Mouse (Mus musculus): ENCODE measurements around the gene Tbc1d25. TPM values are rescaled to one million over a fixed set of nuclear protein-coding genes. Genes with fewer than 3 reads are reported as not detected.

Tbc1d25 gene
- 17.5 and 19.0 TPM in 2 replicates for polyA plus RNA-seq (2015; fragmentation: Nextera tagmentation; extraction: Ambion mirVana)

DNA sequence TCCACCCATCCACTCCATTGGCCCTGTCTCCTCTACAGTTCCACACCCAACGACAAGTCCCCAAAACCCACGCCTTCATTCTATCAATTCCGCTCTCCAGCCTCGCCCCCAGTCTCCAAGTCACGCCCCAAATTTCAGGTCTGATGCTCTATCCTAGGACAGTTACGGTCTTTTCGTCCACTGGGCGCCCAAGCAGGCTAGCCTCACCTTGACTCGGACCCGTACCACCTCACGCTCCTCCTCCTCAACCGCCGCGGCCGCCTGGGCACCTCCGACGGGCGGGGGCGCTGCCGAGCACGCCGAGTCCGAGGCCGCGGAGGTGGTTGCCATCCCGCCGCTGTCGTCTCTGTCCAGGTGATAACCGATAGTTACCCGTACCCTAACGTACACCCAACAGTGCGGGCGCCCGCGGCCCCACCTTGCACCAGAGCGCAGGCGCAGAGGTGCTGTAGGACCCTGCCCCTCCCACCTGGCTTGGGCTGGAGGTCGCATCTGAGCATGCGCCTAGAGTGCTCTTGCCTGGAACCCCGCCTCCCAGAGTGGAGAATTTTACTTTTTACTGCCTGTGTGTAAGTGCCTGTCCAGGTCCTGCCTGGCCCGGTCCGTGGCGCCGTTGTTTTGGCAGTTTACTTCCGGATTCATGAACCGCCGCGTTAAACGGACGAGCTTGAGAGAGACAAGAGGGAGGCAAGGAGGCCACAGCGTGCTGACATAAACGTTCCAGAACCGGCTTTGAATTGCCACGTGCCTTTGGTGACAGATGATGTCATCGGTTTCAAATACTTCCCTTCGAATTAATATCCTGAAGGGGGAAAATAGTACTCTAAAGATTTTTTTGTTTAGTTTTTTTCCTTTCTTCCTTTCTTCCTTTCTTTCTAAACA lies at the start of gene Tbc1d25:
Tbc1d25 (minus strand) TSS at position 678 of the 882 bp plus-strand sequence.
- ATAC-seq: peak; percentile 97
- no peaks in the 10 kb centered on the region for H3K27me3 ChIP-seq
- H3K9me3 ChIP-seq: no peaks in the 10 kb centered on the region
- H3K9ac ChIP-seq (replicated peaks): peak within 1 kb of the TSS; percentile 63
- H3K27ac ChIP-seq: no peak within 1 kb of the TSS; the same call in 1 of the 2 replicates
- H3K4me1 ChIP-seq (replicated peaks): peaks cover 7% of the 10 kb centered on the region
- H3K4me2 ChIP-seq (replicated peaks): peak within 1 kb of the TSS; percentile 54
- H3K36me3 ChIP-seq: peaks cover 2% of the 10 kb centered on the region; the same call in 1 of the 2 replicates
- peak within 1 kb of the TSS; percentile 59 for H3K4me3 ChIP-seq (replicated peaks)
- WGBS: 16% methylated on average over 52 of the region's 56 CpGs

GRCm38 (mm10) chrX:8223473-8223872 lies 47.5 kb upstream of the Tbc1d25 start:
- 0 out of 2 replicates have a peak, but pooled peaks cover 4% of the 10 kb centered on the region for H3K27me3 ChIP-seq
- H3K9me3 ChIP-seq: no peaks in the 10 kb centered on the region
- ATAC-seq: no peak
- H3K27ac ChIP-seq: no peak overlapping the region
- no peak overlapping the region for H3K4me3 ChIP-seq (replicated peaks)
- WGBS: 92% methylated on average over 7 of the region's 7 CpGs
- H3K9ac ChIP-seq (replicated peaks): no peak overlapping the region
- H3K4me1 ChIP-seq (replicated peaks): no peaks in the 10 kb centered on the region
- no peaks in the 10 kb centered on the region for H3K36me3 ChIP-seq
- H3K4me2 ChIP-seq (replicated peaks): no peak overlapping the region

DNA sequence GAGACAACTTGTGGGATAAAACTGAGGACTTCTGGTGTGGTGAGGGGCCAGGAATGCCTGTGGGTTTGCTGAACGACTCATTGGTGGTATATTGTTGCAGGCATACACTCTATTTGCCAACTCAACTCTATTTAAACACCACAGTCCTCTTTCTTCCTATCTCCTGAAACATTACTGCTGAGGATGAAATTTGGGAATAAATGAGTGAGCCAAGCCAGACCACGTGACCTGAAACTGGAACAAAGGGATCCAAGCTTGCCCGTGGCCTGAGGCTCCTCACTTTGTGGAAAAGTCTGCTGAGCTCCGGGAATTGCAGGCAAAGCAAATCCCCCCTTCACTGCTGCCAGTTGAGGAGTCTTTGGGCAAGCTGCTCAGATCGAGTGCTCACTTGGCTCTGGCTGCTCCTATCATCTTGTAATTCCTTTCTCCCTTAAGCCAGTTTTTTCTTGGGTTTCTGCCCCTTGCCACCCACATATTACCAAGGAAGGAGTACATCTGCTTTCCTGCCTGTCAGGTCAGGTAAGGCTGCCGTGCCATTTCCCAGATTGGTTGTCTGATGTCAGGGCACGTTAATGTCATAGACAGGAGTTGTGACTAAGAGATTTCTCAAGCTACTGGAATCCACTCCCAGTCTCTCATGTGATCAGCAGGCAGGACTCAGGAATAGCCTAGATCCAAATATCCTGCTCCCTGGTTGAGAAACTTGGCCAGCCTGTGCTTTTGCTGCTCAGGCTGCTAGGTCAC lies 46.9 kb upstream of the Tbc1d25 start:
- H3K36me3 ChIP-seq: no peaks in the 10 kb centered on the region
- 0 out of 2 replicates have a peak, but pooled peaks cover 4% of the 10 kb centered on the region for H3K27me3 ChIP-seq
- H3K27ac ChIP-seq: no peak overlapping the region
- no peak overlapping the region for H3K9ac ChIP-seq (replicated peaks)
- no peaks in the 10 kb centered on the region for H3K9me3 ChIP-seq
- H3K4me1 ChIP-seq (replicated peaks): no peaks in the 10 kb centered on the region
- H3K4me3 ChIP-seq (replicated peaks): no peak overlapping the region
- 54% methylated on average over 7 of the region's 7 CpGs for WGBS
- no peak overlapping the region for H3K4me2 ChIP-seq (replicated peaks)
- no peak for ATAC-seq

DNA sequence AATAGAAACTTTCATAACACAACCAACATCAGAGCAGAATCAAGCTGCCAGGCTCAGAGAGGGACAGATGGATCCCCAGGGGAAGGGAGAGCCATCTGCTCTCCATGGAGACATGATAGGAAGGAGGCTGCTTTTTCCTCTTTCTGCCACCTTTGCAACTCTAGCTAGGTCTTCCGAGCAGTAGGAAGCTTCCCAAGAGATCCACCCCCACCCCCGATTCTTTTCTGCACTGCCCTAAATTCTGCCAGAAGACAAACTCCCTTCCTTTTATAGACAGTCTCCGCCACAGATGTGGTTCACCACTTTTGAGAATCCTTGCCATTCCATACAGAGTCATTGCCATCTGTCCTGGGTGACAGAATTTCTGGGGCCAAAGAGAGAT lies 46.3 kb upstream of the Tbc1d25 start:
- no peak for ATAC-seq
- H3K27ac ChIP-seq: no peak overlapping the region
- no peaks in the 10 kb centered on the region for H3K4me1 ChIP-seq (replicated peaks)
- H3K4me3 ChIP-seq (replicated peaks): no peak overlapping the region
- no peaks in the 10 kb centered on the region for H3K9me3 ChIP-seq
- H3K9ac ChIP-seq (replicated peaks): no peak overlapping the region
- 0 out of 2 replicates have a peak, but pooled peaks cover 4% of the 10 kb centered on the region for H3K27me3 ChIP-seq
- WGBS: 69% methylated on average over 3 of the region's 3 CpGs
- H3K4me2 ChIP-seq (replicated peaks): no peak overlapping the region
- H3K36me3 ChIP-seq: no peaks in the 10 kb centered on the region

DNA sequence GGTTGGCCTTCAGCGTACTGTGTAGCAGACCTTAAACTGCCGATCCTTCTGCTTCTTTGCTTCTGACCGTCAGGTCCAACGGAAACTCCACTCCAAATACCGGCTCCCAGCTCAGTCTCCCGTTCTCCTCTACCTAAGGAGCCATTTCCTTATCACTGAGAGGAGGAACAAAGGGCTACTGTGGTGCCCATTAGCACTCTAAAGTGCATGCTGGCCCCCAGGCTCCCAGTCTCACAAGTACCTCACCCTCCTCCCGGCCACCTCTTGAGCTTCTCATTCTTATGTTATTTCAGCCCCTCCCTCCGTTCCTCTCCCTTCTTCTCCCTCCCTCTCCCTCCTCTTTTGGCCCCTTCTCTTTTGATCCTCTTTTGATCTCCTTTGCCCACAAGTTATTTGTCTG lies 43.7 kb upstream of the Tbc1d25 start:
- Histone ChIP-seq H3K4me1 (replicated peaks) (no peaks in the 10 kb centered on the region), H3K4me3 (replicated peaks) (no peak overlapping the region), H3K27ac (no peak overlapping the region), H3K4me2 (replicated peaks) (no peak overlapping the region), H3K9ac (replicated peaks) (no peak overlapping the region), H3K36me3 (no peaks in the 10 kb centered on the region), H3K27me3 (0 out of 2 replicates have a peak, but pooled peaks cover 4% of the 10 kb centered on the region), H3K9me3 (no peaks in the 10 kb centered on the region)
- ATAC-seq: no peak
- 41% methylated on average over 8 of the region's 8 CpGs for WGBS

DNA sequence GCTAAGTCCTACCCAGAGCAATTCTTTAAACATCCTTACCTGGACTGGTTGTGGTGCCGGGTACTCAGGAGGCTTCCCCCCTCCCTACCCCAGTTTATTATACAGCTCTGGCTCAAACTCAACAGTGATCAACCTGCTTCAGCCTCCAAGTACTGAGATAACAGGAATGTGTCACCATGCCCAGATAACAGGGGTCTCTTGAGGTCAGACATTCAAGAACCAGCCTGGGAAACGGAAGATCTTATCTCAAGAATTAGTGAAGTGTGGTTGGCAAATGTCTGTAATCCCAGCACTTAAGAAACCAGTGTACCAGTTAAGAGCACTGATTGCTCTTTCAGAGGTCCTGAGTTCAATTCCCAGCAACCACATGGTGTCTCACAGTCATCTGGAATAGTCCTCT lies 42.1 kb upstream of the Tbc1d25 start:
- no peak overlapping the region for H3K27ac ChIP-seq
- ATAC-seq: no peak
- no peak overlapping the region for H3K9ac ChIP-seq (replicated peaks)
- H3K9me3 ChIP-seq: no peaks in the 10 kb centered on the region
- H3K4me1 ChIP-seq (replicated peaks): no peaks in the 10 kb centered on the region
- H3K36me3 ChIP-seq: no peaks in the 10 kb centered on the region
- no peak overlapping the region for H3K4me2 ChIP-seq (replicated peaks)
- no peak overlapping the region for H3K4me3 ChIP-seq (replicated peaks)
- H3K27me3 ChIP-seq: 0 out of 2 replicates have a peak, but pooled peaks cover 4% of the 10 kb centered on the region
- 66% methylated on average over 2 of the region's 2 CpGs for WGBS

DNA sequence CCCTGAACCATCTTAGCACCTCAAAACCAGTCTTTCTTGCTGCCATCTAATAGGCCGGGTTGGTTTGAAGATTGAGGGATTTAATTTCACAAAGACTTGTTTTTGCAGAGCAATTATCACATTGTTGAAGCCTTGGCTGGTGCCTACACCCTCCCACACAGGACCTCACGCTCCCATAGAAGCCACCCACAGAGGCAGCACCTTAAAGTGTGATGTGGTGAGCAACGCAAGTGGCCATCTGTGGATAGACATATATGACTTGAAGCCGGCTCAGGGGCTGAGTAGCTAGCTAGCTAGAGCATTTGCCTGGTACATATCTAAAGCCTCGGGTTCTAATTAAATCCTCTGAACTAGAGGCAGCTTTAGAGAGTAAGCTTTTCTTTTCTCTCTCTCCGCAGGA lies 41.4 kb upstream of the Tbc1d25 start:
- Histone ChIP-seq H3K27me3 (0 out of 2 replicates have a peak, but pooled peaks cover 4% of the 10 kb centered on the region), H3K9me3 (no peaks in the 10 kb centered on the region), H3K36me3 (no peaks in the 10 kb centered on the region), H3K4me2 (replicated peaks) (no peak overlapping the region), H3K4me1 (replicated peaks) (no peaks in the 10 kb centered on the region), H3K4me3 (replicated peaks) (no peak overlapping the region), H3K9ac (replicated peaks) (no peak overlapping the region), H3K27ac (no peak overlapping the region)
- ATAC-seq: no peak
- WGBS: 34% methylated on average over 6 of the region's 6 CpGs

- WGBS: 82% methylated on average over 7 of the region's 7 CpGs
- Histone ChIP-seq H3K4me2 (replicated peaks) (no peak overlapping the region), H3K27me3 (no peaks in the 10 kb centered on the region), H3K9ac (replicated peaks) (no peak overlapping the region), H3K36me3 (no peaks in the 10 kb centered on the region), H3K27ac (no peak overlapping the region), H3K4me1 (replicated peaks) (no peaks in the 10 kb centered on the region), H3K4me3 (replicated peaks) (no peak overlapping the region), H3K9me3 (no peaks in the 10 kb centered on the region)
- ATAC-seq: no peak
Measured at GRCm38 (mm10) chrX:8211490-8212207, 35.7 kb upstream of the Tbc1d25 start.

DNA sequence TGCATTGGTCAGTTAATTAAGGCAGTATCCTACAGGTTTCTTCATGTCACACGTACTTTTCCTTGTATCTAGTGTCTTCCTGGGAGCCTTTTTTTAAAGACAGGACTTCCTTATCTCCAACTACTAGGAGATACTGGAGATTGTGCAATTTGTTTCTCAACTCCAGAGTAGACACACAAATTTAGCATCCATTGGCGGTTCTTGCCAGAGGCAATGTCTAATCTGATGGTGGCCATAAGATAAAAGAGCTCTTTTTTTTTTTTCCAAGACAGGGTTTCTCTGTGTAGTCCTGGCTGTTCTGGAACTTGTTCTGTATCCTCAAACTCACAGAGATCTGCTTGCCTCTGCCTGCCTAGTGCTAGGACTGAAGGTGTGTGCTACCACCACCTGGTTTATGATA lies 33.7 kb upstream of the Tbc1d25 start:
- H3K9me3 ChIP-seq: no peaks in the 10 kb centered on the region

GRCm38 (mm10) chrX:8207224-8207623 lies 31.2 kb upstream of the Tbc1d25 start:
- H3K4me1 ChIP-seq (replicated peaks): no peaks in the 10 kb centered on the region; the same call in 1 of the 2 replicates
- no peaks in the 10 kb centered on the region for H3K36me3 ChIP-seq
- peak overlapping the region; percentile 54; the same call in 1 of the 2 replicates for H3K4me3 ChIP-seq (replicated peaks)
- H3K27me3 ChIP-seq: no peaks in the 10 kb centered on the region
- H3K27ac ChIP-seq: no peak overlapping the region
- no peaks in the 10 kb centered on the region for H3K9me3 ChIP-seq
- no peak overlapping the region for H3K9ac ChIP-seq (replicated peaks)
- 31% methylated on average over 4 of the region's 4 CpGs for whole genome bisulfite sequencing
- ATAC-seq: no peak
- H3K4me2 ChIP-seq (replicated peaks): peak overlapping the region; percentile 52

More for the DNA sequence above, 33.7 kb upstream of the Tbc1d25 start:
- no peak overlapping the region for H3K4me3 ChIP-seq (replicated peaks)
- H3K4me1 ChIP-seq (replicated peaks): no peaks in the 10 kb centered on the region; the same call in 1 of the 2 replicates
- 72% methylated on average over 2 of the region's 2 CpGs for WGBS
- H3K4me2 ChIP-seq (replicated peaks): no peak overlapping the region
- ATAC-seq: no peak
- H3K36me3 ChIP-seq: no peaks in the 10 kb centered on the region
- H3K9ac ChIP-seq (replicated peaks): no peak overlapping the region
- no peaks in the 10 kb centered on the region for H3K27me3 ChIP-seq
- no peak overlapping the region for H3K27ac ChIP-seq

GRCm38 (mm10) chrX:8206694-8207197 lies 30.8 kb upstream of the Tbc1d25 start:
- H3K9me3 ChIP-seq: no peaks in the 10 kb centered on the region
- 21% methylated on average over 11 of the region's 11 CpGs for WGBS
- H3K36me3 ChIP-seq: no peaks in the 10 kb centered on the region
- no peaks in the 10 kb centered on the region for H3K27me3 ChIP-seq
- peak overlapping the region; percentile 70; the same call in 1 of the 2 replicates for H3K9ac ChIP-seq (replicated peaks)
- no peak overlapping the region; the same call in 1 of the 2 replicates for H3K27ac ChIP-seq
- H3K4me2 ChIP-seq (replicated peaks): peak overlapping the region; percentile 52
- peak; percentile 51 for ATAC-seq
- H3K4me3 ChIP-seq (replicated peaks): peak overlapping the region; percentile 54
- no peaks in the 10 kb centered on the region; the same call in 1 of the 2 replicates for H3K4me1 ChIP-seq (replicated peaks)
